Mouse (Mus musculus): ENCODE measurements around the gene BC028528.
"Not testable (repeated sequence)": the region's sequence is repeated elsewhere in the genome, so short reads cannot be mapped to it uniquely, and the experiment has no call there.

Gene BC028528

DNA sequence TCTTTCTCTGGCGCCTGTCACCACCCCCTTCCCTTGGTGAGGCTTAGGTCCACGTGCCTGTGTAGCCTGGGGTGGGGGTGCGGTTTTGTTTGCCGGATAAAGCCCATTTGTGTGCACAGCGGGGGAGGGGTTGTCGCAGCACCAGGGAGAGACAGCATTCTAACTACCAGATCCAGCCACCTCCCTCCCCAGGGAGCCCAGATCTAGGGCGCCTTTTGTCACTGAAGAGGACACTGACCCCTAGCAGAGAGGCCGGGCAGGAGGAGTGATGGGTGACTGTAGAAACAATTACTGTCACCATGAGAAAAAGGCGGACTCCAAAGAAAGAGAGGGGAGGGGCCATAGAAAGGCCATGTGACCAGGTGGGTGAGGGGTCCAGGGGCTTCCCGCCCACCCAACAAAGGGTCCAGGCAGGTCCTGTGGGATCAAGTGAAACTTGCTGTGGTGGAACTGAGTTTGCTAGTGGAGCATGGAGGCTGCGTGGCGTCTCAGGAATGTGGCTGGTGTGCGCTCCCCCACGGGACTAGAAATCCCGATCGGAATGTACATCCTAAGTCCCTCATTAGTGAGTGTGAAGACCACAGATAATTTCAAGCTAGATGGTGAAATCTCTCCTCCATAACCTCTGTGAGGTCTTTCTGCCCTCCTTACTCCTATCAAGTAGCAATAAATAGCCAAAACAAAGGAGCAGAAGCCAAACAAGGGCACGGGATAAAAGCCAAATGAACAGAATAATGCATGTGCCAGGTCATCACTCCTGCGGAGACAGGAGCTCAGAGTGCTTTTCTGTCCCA is 13.5 kb upstream of the BC028528 start:
- peak; percentile 56 to 76 for DNase-seq

DNA sequence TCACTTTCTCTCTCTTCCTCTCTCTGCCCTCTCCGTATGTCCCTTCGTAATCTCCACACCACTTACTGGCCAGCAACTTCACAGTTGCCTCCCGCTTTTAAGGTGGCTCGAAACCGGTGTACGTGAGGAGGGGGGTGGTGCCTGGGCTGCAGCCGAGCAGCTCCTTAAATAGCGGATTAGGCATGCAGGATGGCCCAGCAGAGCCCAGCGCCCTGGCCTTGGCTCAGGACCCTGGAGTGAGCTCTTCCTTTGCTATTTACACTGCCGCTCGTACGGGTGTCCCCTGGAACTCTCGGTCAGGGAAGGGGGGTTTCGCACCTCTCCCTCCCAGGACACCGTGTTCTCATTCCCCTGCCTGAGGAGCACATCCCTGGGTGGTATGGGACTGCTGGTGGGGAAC is 12.8 kb upstream of the BC028528 start, which contains the start of gene Car14:
Gene Car14 (minus strand): TSS at position 124 of the 400 bp plus-strand sequence.
- DNase-seq: no peak

DNA sequence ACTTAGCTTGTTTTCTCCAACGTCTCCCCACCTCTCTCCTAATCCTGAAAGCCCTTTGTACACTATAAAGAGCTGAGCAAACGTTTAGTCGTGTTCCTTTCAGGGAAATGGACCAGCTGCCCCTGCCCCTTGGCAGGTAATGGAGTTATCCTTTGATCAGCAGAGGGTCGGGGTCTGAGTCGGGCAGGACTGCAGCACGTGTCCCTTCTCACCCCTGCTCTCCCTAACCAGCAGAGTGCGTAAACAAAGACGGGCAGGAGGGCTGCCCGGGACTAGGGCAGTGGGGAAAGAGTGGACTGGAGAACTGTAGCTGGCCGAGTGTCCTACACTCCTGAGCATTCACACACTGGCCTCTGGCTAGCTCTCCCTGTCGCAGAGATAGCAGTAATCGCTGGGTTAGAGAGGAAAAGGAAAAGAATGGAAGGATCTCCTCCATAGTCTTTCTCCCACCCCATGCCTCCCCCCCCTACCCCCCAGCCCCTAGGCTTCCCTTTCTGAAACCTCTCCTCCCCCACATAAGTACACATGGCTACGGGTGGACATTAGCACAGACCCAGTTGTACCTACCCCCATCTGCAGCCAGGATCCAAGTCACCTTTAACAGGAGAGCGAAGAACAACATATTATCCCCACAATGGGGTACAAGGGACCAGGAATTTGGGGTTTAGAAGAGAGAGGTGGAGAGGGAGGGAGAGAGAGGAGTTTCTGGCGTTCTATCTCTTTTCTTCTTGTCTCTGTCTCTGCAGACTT is 12.1 kb upstream of the BC028528 start:
- no peak for DNase-seq

DNA sequence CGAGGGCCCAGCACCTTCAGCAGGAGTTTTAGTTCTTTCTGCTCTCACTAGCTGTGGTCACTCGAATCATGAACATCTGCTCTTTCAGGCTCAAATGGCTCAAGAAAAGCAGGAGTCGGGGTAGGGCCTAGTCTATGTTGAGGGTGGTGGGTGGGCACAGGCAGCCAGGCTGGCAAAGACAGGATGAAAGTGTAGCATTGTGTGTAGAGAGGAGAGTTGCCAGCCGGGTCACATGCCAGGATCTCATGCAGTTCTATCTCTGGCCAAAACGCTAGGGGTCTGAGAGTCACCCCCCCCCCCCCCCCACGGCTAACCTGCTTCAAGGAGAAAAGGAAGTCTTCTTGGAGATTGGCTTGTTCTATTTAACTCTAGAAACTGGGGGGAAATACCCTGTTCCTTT is 10.8 kb upstream of the BC028528 start:
- DNase-seq: no peak

DNA sequence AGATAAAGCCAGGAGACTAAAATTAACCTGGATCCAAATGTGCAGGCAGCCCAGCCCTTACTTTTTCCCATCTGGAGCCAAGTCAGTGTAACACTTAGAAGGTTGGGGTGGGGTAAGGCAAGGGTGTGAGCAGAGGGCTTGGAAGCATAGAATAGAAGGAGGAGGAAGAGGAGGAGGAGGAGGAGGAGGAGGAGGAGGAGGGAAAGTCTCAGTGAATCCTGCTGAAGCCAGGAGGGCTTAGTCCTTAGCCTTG is 10.5 kb upstream of the BC028528 start:
- DNase-seq: no peak

DNA sequence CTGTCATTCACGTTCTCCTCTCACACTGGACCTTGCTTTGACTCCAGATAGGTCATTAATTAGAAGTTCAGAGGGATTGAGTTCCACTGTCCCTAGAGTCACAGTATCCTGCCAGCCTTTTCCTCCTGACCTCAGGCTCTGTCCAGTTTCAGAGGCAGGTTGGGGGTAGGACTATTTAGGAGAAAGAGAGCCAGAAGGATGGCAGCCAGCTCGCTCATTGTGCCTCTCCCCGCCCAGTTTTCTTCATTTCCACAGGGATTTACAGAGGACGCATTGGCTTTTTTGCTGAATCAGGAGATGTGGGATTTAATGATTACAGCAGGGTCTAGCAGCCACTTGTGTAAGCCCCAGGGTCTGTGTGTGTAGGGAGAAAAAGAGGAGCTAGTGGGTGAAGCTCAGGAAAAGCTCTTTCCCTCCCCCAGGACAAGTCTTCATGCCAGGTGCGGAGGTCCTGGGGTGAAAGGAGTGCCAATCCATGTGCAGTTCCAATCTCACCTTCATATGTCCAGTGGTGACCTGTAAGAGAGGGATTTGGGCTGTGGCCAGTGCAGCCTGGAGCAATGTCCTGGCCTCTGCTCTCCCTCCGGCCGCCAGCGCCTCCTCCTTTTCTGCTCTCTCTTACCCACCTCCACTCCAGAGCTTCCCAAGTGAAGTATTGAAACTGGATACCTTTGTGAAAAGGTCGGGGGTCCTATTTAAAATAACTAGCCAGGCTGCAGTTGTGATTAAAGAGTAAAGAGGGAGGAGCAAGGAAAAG is 10.0 kb upstream of the BC028528 start:
- no peak for DNase-seq

DNA sequence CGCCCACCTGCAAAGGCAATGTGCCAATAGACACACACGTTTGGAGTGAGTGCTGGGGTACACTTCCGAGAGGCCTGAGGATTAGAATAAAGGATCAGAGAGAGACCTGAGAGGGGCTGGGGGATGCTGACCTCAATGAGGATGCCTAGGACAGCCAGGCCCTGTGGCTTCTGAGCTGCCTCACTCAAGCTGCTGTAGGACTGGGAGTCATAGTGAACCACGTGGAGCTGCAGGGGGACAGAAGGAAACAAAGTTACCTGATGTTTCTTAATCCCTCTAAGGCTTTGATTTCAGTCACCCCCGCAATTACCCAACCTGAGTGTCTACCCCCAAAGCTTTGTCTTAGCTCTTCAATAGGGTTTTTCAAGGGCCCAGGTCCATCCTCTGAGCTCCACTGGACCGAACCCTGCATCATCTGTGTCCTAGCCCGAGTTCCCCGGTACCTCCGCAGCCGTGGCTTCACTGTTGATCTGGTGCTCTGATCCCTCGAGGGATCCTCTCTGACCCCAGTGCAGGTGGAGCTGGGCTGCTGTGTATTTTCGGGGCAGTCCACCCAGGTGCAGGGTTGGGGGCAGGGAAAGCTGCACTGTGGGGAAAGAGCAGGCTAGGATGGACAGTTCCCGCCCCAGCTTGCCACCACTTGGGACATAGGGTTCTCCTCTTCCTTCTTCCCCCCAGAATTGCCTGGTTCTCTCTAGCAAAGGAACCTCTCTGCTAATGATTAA is 8.2 kb upstream of the BC028528 start:
- no peak for DNase-seq

DNA sequence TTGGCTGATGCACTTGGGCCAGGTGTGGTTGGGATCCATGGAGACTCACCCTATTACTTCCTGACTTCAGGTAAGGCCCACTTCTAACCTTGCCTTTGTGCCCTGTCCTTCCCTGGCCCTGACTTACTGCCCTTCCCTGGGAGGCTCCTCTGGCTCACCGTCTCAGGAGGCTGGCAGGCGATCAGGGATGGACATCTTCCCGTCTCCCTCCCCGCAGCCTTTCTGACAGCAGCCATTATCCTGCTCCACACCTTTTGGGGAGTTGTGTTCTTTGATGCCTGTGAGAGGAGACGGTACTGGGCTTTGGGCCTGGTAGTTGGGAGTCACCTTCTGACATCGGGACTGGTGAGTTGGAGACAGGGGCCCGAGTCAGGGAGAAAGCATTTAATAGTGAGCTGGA is 3.7 kb upstream of the BC028528 start:
- not testable (repeated sequence) for DNase-seq

DNA sequence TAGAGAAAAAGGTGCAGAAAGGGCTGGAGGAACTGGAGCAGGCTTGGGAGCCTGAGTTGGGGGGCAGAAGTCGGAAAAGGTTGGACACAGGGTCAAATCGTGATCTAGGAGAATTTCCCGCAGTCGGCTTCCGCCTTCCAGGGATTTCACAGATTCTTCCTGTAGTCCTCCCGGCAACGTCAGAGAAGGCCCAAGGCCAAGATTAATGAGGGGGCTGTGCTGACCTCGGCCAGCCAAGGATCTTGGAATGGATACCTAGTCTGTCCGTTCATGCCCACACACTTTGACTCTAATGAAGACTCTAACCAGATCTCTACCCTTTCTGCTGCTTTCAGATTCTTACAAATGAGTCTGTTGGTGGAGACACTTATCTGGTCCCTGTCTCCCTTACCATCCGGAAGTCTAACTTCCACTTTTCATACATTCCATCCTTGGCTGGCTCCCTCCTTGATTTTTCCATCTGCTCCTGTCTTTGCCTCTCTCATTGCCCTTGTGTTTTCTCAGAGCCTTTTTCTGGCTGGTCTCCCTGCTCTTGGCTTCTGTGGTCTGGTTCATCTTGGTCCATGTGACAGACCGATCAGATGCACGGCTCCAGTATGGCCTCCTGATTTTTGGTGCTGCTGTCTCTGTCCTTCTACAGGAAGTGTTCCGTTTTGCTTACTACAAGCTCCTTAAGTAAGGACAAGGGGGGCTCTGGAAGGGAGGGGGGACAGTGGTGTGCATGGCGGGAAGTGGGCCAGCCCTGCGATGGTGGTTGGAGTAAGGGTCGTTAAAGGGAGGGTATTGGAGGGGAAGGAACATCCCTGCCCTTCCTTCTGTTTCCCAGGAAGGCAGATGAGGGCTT is 2.7 kb upstream of the BC028528 start:
- DNase-seq: peak; percentile 76 to 82

DNA sequence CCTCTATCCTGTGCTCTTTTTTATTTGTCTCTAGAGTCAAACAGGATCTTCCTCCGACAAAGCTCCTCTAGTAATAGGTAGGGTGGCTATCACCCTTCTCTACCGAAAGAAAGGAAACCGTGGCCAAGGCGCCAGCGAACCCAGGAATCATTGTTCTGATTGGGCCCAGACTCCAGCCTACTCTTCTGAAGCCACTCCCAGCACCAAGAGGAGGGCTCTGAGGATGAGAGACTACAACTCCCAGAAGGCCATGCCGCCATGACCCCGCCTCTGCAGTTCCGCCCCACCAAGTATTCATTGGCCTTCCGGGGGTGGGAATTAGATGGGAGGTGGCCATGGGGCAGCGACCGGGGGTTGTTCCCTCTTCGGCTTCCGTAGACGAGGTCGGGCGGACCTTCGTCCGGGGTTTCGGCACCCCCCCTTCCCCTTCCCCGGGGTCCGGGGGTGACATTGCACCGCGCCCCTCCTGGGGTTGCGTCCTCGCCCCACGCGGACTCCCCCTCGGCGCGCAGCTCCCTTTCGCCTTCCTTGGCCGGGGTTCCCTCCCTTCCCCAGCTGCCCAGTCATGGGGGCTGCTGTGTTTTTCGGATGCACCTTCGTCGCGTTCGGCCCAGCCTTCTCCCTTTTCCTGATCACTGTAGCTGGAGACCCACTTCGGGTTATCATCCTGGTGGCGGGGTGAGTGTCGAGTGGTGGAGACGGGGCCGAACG is 2.0 kb upstream of the BC028528 start, which contains the start of gene Aph1a:
Gene Aph1a (plus strand): TSS at position 364 of the 711 bp plus-strand sequence.
- peak; percentile 99 for DNase-seq

DNA sequence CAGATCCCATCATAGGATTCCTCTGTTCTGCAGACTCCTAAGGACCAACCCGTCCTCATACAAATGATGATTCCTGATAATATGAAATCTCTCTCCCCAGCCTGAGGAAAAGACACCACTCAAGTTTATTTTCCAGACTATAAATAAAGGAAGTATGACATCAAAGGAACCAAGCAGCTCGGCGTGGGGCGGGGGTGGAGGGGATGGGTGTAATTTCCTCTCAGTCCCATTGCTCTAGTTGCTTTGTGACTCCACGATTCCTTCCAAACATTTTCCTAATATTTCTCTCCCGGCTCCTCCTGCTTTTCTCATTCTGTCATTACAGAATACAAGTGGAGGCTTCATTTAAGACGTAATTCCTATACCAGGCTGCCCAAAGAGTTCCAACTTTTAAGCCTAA is 1.3 kb upstream of the BC028528 start:
- peak in 1 of 2 experiments; percentile 61 for DNase-seq

DNA sequence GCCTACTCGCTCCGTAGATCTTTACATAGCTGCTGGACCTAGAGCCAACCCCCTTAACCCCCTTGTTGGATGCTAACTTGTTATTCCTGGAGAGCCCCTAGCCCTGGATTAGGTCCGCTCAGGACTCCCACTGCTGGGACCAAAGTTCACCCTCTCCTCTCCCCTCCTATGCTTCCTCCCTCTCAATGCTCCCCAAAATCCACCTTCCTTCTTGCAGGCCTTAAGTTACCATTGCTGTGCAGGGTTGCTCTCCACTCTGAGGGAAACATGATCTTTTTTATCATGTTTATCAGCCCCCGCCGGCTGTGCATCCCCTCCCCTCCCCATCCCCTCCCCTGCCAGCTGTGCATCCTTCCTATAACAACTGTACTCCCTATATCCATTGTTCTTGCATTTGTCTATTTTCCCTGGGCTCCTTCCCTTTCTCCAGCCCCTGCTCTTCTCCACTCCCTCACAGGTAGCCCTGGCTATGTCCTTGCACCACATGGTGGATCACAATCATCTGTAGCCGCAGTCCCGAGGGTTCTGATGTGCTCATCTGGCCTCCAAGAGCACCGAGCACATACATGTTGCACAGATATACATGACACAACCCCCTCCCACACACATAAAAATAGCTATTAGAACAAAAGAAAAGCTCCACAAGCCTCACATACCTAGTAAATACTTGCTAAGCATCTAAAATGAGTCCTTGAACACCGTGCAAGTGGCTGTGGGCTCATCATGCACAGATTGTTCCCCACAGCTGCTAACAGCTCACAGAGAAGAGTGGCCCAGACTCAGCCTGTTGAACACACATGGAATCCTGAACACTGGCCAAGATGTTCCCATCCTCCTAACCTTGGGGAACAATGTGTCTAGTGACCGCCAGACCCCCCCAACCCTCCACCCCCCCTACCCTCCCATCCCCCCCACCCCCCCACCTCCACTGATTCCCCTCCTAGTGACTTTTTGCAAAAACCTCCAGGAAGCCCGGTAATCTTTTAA is 554 bp upstream of the BC028528 start:
- DNase-seq: peak in 1 of 2 experiments; percentile 51

DNA sequence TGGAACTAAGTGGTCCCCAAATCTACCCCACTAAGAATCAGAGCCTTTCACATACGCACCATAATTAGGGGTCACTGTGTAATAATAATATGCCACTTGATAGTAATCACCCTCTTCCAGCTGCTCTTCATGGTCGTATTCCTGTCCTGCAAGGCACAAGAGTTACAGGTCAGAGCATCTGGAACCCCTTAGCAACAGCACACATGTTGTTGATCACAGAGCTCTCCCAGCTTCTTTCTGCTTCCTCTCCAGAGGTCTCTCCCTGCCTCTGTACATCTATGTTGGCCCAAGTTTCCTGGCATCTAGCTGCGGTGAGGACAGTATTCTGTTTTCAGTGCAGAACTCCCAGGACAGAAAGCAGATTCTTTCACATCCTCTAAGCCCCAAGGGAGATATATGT is 2.1 kb downstream of the BC028528 start:
- no peak for DNase-seq

DNA sequence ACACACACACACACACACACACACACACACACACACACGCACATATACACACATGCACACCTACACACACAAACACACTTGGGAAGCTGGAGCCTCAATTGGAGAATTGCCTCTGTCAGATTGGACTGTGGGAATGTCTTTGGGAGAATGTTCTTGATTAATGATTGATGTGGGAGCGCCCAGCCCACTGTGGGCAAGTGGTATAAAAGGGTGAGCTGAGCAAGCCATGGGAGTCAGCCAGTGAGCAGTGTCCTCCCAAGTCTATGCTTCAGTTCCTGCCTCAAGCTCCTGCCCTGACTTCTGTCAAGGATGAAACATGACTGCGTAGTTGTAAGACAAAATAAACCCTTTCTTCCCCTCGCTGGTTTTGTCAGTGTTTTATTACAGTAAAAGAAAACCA is 4.2 kb downstream of the BC028528 start:
- DNase-seq: no peak

DNA sequence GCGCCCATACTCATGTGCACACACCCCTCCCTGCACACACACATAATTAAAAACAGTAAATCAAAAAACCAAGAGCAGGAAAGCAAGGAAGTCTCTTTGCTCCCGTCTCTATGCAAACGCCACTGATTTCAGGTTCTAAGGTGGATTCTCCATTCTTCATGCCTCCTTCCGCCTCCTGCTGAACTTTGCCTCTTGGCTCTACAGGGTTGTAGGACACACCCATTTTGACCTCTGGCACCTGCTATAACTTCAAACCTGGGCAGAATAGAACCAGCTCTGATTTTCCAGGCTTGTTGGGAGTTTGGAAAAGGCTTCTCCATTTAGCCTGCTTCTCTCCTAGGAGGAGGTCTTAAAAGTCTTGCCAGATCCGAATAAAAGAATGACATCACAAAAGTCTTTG is 7.4 kb downstream of the BC028528 start:
- DNase-seq: no peak

DNA sequence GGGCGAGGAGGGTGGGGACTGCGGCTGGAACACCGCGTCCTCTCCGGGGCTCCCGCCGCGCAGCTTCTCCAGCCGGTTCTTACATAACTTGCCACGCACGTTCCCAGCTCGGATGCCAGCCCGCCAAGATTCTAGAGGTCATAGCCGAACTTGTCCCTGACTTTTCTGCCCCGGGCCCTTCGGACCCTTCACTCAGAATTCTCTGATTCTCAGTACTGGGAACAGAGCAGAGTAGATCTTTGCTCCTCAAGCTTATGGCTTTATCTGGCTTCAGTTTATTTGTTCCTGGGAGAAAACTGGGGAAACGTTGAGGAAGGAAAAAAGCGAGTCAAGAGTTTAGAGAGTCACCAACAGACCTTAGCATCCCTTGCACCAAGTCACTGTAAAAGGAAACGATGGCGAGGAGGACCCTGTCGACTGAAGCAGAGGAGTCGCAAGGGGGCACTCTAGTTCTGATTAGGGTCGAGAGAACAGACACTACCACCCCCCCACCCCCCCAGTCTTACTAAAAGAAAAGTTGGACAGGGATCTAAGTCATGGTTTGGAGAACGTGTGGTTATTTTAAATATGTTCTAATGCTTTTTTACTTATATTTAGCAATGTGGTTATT is 8.9 kb downstream of the BC028528 start:
- DNase-seq: peak; percentile 74 to 85

DNA sequence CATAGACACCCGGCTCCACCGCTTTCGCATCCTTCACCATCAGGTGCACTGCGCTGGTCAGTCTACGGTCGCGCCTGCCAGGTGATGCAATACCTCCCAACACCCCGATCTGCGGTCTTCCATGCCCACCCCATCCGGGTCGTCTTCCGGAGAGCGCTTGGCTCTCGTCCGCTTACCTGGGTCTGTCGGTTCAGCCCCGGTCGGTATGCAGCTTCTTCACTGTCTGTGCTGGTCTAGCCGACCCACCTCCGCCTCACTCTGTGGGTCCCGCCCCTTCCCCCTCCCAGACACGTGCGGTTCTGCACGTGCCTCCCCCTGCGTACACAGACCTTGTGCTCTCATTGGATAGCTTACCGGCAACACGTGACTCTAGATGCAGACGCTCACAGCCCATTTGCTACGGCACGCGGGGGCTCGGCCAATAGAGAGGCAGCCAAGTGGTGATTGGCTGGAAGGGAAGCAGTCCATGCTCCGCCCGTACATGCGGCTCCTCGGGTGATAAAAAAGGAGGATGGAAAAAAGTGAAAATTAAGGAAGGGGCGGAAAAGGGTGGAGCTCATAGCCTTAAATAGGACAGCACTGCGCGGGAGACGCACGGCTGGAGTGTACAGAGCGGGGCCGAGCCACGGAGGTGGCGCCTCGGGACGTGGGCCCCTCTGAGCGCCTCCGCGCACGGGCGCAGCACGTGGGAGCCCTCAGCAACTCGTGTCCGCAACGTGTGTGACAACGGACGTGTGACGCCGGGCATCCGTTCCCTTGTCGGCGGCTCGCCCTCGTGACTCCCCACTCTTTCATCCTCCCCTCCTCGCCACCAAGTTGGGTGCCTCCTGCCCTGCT is 9.6 kb downstream of the BC028528 start, which contains the start of gene Ciart:
Gene Ciart (minus strand): TSS at position 273 of the 837 bp plus-strand sequence.
- DNase-seq: peak; percentile 96 to 97

DNA sequence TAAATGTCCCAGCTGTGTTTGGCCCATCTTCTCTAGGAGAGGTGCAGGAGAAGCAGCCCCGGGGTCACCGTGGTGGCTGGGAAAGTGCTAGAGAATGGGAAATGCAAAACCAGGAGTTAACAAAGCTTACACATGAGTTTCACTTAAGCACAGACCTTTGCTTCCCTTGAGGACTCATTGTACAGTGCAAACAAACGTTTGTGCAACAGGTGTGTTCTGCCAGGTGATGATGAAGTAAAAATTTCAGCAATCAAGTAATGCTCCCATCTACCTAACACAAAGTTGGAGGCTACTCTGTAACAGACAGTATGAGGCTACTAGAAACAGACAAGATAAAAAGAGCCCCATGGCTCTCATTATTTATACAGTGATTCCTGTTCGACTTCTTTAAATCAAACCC is 12.7 kb downstream of the BC028528 start:
- DNase-seq: peak in 1 of 2 experiments; percentile 49

All from lung, adult 18-20 months (tissue).